Mouse (Mus musculus) megakaryocyte-erythroid progenitor cell, adult 5 weeks (primary cell): ENCODE measurements around the gene Cd160. TPM values are rescaled to one million over a fixed set of nuclear protein-coding genes. Genes with fewer than 3 reads are reported as not detected.

Experiments used
- polyA plus RNA-seq: library from polyadenylated mRNA; stranded (reverse); fragments of >175 nt; gene quantifications from 2 replicates; pipeline ENCODE4 v1.2.3, GENCODE M21; 2012

The Cd160 gene
- polyA plus RNA-seq = 0.99 and 1.0 TPM in 2 replicates

DNA sequence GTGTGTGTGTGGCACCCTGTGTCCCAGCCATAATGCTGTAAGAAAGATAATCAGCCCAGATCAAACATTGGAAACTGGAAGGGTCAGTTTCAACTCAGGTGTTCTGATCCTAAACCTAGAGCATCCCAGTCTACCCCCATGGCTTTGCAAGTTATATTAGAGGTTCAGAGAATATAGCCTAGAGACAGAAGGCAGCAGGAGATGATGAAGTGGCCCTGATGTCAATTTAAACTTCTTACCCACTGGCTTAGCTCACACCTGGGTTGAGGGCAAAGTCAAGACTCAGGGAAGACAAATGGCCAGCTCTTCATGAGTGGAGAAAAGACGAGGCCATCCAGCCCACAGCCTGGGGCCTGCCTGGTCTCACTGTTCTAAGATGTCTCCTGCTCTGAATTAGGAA is at the start of gene Cd160, which contains the start of gene Pdzk1:
TSS of gene Cd160 (minus strand) at position 368 of the 400 bp plus-strand sequence.
TSS of gene Pdzk1 (plus strand) at position 301 of the 400 bp plus-strand sequence.

Other genes starting within 250 kb of the Cd160 start
- 13.9 and 21.4 TPM in 2 replicates for gene Polr3gl, start 235.2 kb downstream of the Cd160 start, polyA plus RNA-seq
- 0.02 and 0.05 TPM in 2 replicates for gene Ankrd34a, start 232.7 kb downstream of the Cd160 start, polyA plus RNA-seq
- 0.32 and 0.78 TPM in 2 replicates for gene Lix1l, start 228.2 kb downstream of the Cd160 start, polyA plus RNA-seq
- gene Rbm8a, start 199.4 kb downstream of the Cd160 start, polyA plus RNA-seq = 101 and 117 TPM in 2 replicates
- gene Pex11b, start 194.0 kb downstream of the Cd160 start, polyA plus RNA-seq = 2.3 and 3.6 TPM in 2 replicates
- 0.07 and 0.15 TPM in 2 replicates for gene Gm42957, start 193.9 kb downstream of the Cd160 start, polyA plus RNA-seq
- gene Itga10, start 183.8 kb downstream of the Cd160 start, polyA plus RNA-seq = 0.28 and 0.50 TPM in 2 replicates
- 0.10 and 0.14 TPM in 2 replicates for gene Ankrd35, start 159.2 kb downstream of the Cd160 start, polyA plus RNA-seq
- 22.1 and 22.6 TPM in 2 replicates for gene Pias3, start 133.0 kb downstream of the Cd160 start, polyA plus RNA-seq
- gene Nudt17, start 120.8 kb downstream of the Cd160 start, polyA plus RNA-seq = 0.59 and 0.76 TPM in 2 replicates
- gene Polr3c, start 101.7 kb downstream of the Cd160 start, polyA plus RNA-seq = 8.6 and 9.4 TPM in 2 replicates
- gene Rnf115, start 101.7 kb downstream of the Cd160 start, polyA plus RNA-seq = 22.9 and 25.3 TPM in 2 replicates
- 0.03 and 0.04 TPM in 2 replicates for gene Pdzk1, start 67 bp downstream of the Cd160 start, polyA plus RNA-seq
- gene Gja5, start 75.3 kb upstream of the Cd160 start, polyA plus RNA-seq = 0.01 and 0.19 TPM in 2 replicates
- gene Gpr89, start 76.0 kb upstream of the Cd160 start, polyA plus RNA-seq = 1.9 and 2.3 TPM in 2 replicates
- not detected in 2 replicates for gene Gja8, start 96.7 kb upstream of the Cd160 start, polyA plus RNA-seq